Mouse (Mus musculus): ENCODE data around the gene Pakap. TPM values are rescaled to one million over a fixed set of nuclear protein-coding genes. Genes with fewer than 3 reads are reported as not detected.
A peak's percentile ranks its signal among the peaks of the same experiment; 100 is the strongest.
"Not testable (repeated sequence)": the region's sequence is repeated elsewhere in the genome, so short reads cannot be mapped to it uniquely, and the experiment has no call there.

Gene Pakap
- polyA plus RNA-seq, 1 experiment from 2014 or later, result 12.6 TPM

- ATAC-seq (ENCODE audit: low FRiP score) (no peak), DNase-seq (ENCODE audit: low spot score) (no peak)
- H3K4me3 ChIP-seq (replicated peaks; ENCODE audit: low read length), result no peak overlapping the region
- H3K4me1 ChIP-seq (replicated peaks; ENCODE audit: control insufficient read depth, insufficient read depth, low read length), result no peaks in the 10 kb centered on the region
- no peak overlapping the region for H3K4me2 ChIP-seq (replicated peaks)
- 88% methylated on average over 5 of the region's 5 CpGs for WGBS
- H3K27me3 ChIP-seq (ENCODE audit: control insufficient read depth, insufficient read depth, low read length), result no peaks in the 10 kb centered on the region
- no peak overlapping the region for H3K9ac ChIP-seq
- H3K36me3 ChIP-seq (replicated peaks; ENCODE audit: control insufficient read depth, insufficient read depth), result no peaks in the 10 kb centered on the region
- H3K27ac ChIP-seq, result no peak overlapping the region
- H3K9me3 ChIP-seq (ENCODE audit: control insufficient read depth, low read length), result no peaks in the 10 kb centered on the region
Measured at GRCm38 (mm10) chr4:57879137-57879536, 311.2 kb downstream of the Pakap start.

GRCm38 (mm10) chr4:57879804-57880357, 311.9 kb downstream of the Pakap start:
- Histone ChIP-seq H3K9me3 (ENCODE audit: control insufficient read depth, low read length) (no peaks in the 10 kb centered on the region), H3K4me3 (replicated peaks; ENCODE audit: low read length) (no peak overlapping the region), H3K4me1 (replicated peaks; ENCODE audit: control insufficient read depth, insufficient read depth, low read length) (no peaks in the 10 kb centered on the region), H3K36me3 (replicated peaks; ENCODE audit: control insufficient read depth, insufficient read depth) (no peaks in the 10 kb centered on the region), H3K4me2 (replicated peaks) (no peak overlapping the region), H3K9ac (no peak overlapping the region), H3K27ac (no peak overlapping the region), H3K27me3 (ENCODE audit: control insufficient read depth, insufficient read depth, low read length) (no peaks in the 10 kb centered on the region)
- peak; percentile 83 for DNase-seq (ENCODE audit: low spot score)
- peak; percentile 69 for ATAC-seq (ENCODE audit: low FRiP score)
- WGBS, result 15% methylated on average over 6 of the region's 6 CpGs

- WGBS, result 72% methylated on average over 7 of the region's 7 CpGs
- Histone ChIP-seq H3K36me3 (replicated peaks; ENCODE audit: control insufficient read depth, insufficient read depth) (no peaks in the 10 kb centered on the region), H3K4me1 (replicated peaks; ENCODE audit: control insufficient read depth, insufficient read depth, low read length) (0 out of 2 replicates have a peak, but pooled peaks cover 3% of the 10 kb centered on the region), H3K27me3 (ENCODE audit: control insufficient read depth, insufficient read depth, low read length) (no peaks in the 10 kb centered on the region), H3K4me2 (replicated peaks) (no peak overlapping the region), H3K27ac (no peak overlapping the region), H3K9ac (no peak overlapping the region), H3K4me3 (replicated peaks; ENCODE audit: low read length) (no peak overlapping the region), H3K9me3 (ENCODE audit: control insufficient read depth, low read length) (no peaks in the 10 kb centered on the region)
- DNase-seq (ENCODE audit: low spot score) (peak; percentile 25), ATAC-seq (ENCODE audit: low FRiP score) (no peak)
Measured at GRCm38 (mm10) chr4:57883520-57884421, 315.8 kb downstream of the Pakap start.

- 88% methylated on average over 3 of the region's 3 CpGs for WGBS
- H3K4me1 ChIP-seq (replicated peaks; ENCODE audit: control insufficient read depth, insufficient read depth, low read length), result 0 out of 2 replicates have a peak, but pooled peaks cover 3% of the 10 kb centered on the region
- H3K36me3 ChIP-seq (replicated peaks; ENCODE audit: control insufficient read depth, insufficient read depth), result no peaks in the 10 kb centered on the region
- no peak overlapping the region for H3K4me3 ChIP-seq (replicated peaks; ENCODE audit: low read length)
- DNase-seq (ENCODE audit: low spot score), result no peak
- no peak overlapping the region for H3K27ac ChIP-seq
- H3K9ac ChIP-seq, result no peak overlapping the region
- no peaks in the 10 kb centered on the region for H3K27me3 ChIP-seq (ENCODE audit: control insufficient read depth, insufficient read depth, low read length)
- no peak for ATAC-seq (ENCODE audit: low FRiP score)
- H3K4me2 ChIP-seq (replicated peaks), result no peak overlapping the region
- no peaks in the 10 kb centered on the region for H3K9me3 ChIP-seq (ENCODE audit: control insufficient read depth, low read length)
Measured at GRCm38 (mm10) chr4:57884511-57884910, 316.5 kb downstream of the Pakap start.

DNA sequence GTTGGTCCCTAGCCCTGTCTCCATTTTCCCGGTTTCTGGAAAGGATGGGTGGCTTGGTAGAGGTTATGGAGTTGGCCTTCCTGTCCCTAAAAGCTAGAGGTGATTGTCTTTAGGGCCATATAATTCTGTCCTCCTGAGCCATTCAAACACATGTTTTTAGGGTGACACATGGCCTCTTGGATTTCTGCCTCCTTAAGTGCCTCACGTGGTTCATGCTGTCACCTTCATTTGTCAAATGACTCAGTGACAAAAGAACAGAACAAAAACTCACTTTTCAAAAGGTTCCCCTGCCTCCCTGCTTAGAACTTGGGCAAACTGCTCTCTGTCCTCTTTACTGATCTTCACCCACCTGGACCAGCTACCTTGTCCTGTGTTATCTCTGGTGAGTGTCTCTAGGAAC, 317.2 kb downstream of the Pakap start:
- 0 out of 2 replicates have a peak, but pooled peaks cover 3% of the 10 kb centered on the region for H3K4me1 ChIP-seq (replicated peaks; ENCODE audit: control insufficient read depth, insufficient read depth, low read length)
- no peak overlapping the region for H3K9ac ChIP-seq
- no peaks in the 10 kb centered on the region for H3K9me3 ChIP-seq (ENCODE audit: control insufficient read depth, low read length)
- H3K27ac ChIP-seq, result no peak overlapping the region
- WGBS, result 66% methylated on average over 2 of the region's 2 CpGs
- no peaks in the 10 kb centered on the region for H3K36me3 ChIP-seq (replicated peaks; ENCODE audit: control insufficient read depth, insufficient read depth)
- DNase-seq (ENCODE audit: low spot score), result no peak
- no peak for ATAC-seq (ENCODE audit: low FRiP score)
- H3K4me2 ChIP-seq (replicated peaks), result no peak overlapping the region
- H3K27me3 ChIP-seq (ENCODE audit: control insufficient read depth, insufficient read depth, low read length), result no peaks in the 10 kb centered on the region
- no peak overlapping the region for H3K4me3 ChIP-seq (replicated peaks; ENCODE audit: low read length)

DNA sequence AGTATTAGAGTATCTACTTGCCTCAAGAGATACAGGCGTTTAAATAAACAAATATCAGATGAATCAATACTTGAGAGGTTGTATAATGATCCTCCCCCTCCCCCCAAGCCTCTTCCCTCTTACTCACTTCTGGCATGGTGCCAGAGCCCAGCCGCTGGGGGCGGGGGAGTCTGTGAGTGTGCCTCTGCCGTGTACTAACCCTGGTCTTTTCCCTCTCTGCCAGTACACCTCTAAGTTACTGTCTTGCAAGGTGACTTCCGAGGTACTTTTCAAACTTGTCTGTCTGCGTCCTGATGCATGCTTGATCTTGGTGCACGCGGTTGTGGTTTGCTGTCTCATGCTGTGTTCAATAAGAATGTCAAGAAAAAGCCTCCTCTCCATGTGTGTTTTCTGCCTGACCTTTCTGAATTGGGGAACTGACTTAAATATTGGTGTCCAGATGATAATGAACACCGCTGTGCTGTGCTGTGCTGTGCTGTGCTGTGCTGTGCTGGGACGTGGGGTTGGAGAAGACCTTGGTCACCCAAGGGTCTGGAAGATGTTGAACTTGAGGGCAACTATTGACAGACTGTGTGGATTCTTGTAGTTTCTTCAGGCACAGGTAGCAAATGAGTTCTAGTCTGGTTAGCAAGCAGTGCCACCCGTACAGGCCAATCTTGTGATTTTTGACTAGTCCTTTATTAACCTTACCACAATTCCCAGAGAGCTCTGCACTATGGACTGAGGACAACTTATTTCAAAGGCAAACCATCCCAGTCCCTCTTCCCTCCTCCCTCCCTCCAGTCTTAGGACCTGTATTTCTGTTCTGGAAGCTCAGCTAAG, 318.3 kb downstream of the Pakap start:
- H3K27ac ChIP-seq, result no peak overlapping the region
- H3K9me3 ChIP-seq (ENCODE audit: control insufficient read depth, low read length), result no peaks in the 10 kb centered on the region
- WGBS, result 60% methylated on average over 11 of the region's 11 CpGs
- no peak for ATAC-seq (ENCODE audit: low FRiP score)
- no peak overlapping the region for H3K4me2 ChIP-seq (replicated peaks)
- no peak overlapping the region for H3K4me3 ChIP-seq (replicated peaks; ENCODE audit: low read length)
- peaks cover 6% of the 10 kb centered on the region; the same call in 1 of the 2 replicates for H3K4me1 ChIP-seq (replicated peaks; ENCODE audit: control insufficient read depth, insufficient read depth, low read length)
- H3K9ac ChIP-seq, result no peak overlapping the region
- peak; percentile 67 for DNase-seq (ENCODE audit: low spot score)
- no peaks in the 10 kb centered on the region for H3K36me3 ChIP-seq (replicated peaks; ENCODE audit: control insufficient read depth, insufficient read depth)
- no peaks in the 10 kb centered on the region for H3K27me3 ChIP-seq (ENCODE audit: control insufficient read depth, insufficient read depth, low read length)

DNA sequence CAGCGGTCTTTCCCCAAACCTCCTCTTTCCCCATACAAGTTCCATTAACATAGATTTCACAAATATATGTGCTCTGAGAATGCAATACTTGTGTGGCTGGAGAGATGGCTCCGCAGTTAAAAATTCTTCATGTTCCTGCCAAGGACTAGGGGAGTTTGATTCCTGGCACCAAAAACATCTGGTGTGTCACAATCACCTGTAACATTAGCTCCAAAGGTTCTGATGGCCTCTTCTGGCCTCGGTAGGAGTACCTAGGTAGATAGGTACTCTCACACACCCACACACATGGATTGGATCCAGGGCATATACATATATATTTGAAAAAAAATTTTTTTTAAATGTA, 318.9 kb downstream of the Pakap start:
- H3K36me3 ChIP-seq (replicated peaks; ENCODE audit: control insufficient read depth, insufficient read depth), result no peaks in the 10 kb centered on the region
- ATAC-seq (ENCODE audit: low FRiP score), result no peak
- no peak overlapping the region for H3K27ac ChIP-seq
- H3K9me3 ChIP-seq (ENCODE audit: control insufficient read depth, low read length), result no peaks in the 10 kb centered on the region
- H3K27me3 ChIP-seq (ENCODE audit: control insufficient read depth, insufficient read depth, low read length), result no peaks in the 10 kb centered on the region
- 95% methylated on average over 3 of the region's 3 CpGs for WGBS
- no peak overlapping the region for H3K4me3 ChIP-seq (replicated peaks; ENCODE audit: low read length)
- no peak overlapping the region for H3K4me2 ChIP-seq (replicated peaks)
- H3K4me1 ChIP-seq (replicated peaks; ENCODE audit: control insufficient read depth, insufficient read depth, low read length), result peaks cover 9% of the 10 kb centered on the region; the same call in 1 of the 2 replicates
- DNase-seq (ENCODE audit: low spot score), result no peak
- H3K9ac ChIP-seq, result no peak overlapping the region

- Histone ChIP-seq H3K4me2 (replicated peaks) (no peak overlapping the region), H3K27ac (no peak overlapping the region), H3K27me3 (ENCODE audit: control insufficient read depth, insufficient read depth, low read length) (no peaks in the 10 kb centered on the region), H3K4me1 (replicated peaks; ENCODE audit: control insufficient read depth, insufficient read depth, low read length) (peaks cover 14% of the 10 kb centered on the region; the same call in 1 of the 2 replicates), H3K4me3 (replicated peaks; ENCODE audit: low read length) (no peak overlapping the region), H3K36me3 (replicated peaks; ENCODE audit: control insufficient read depth, insufficient read depth) (0 out of 2 replicates have a peak, but pooled peaks cover 1% of the 10 kb centered on the region), H3K9ac (no peak overlapping the region), H3K9me3 (ENCODE audit: control insufficient read depth, low read length) (no peaks in the 10 kb centered on the region)
- WGBS, result 93% methylated on average over 2 of the region's 2 CpGs
- ATAC-seq (ENCODE audit: low FRiP score), result no peak
- DNase-seq (ENCODE audit: low spot score), result no peak
Measured at GRCm38 (mm10) chr4:57888246-57888645, 320.3 kb downstream of the Pakap start.

- H3K9ac ChIP-seq; DNase-seq (ENCODE audit: low spot score); H3K4me3 ChIP-seq (replicated peaks; ENCODE audit: low read length); ATAC-seq (ENCODE audit: low FRiP score); H3K27ac ChIP-seq; H3K27me3 ChIP-seq (ENCODE audit: control insufficient read depth, insufficient read depth, low read length); H3K4me2 ChIP-seq (replicated peaks); H3K36me3 ChIP-seq (replicated peaks; ENCODE audit: control insufficient read depth, insufficient read depth); H3K9me3 ChIP-seq (ENCODE audit: control insufficient read depth, low read length): not testable (repeated sequence)
- peaks cover 14% of the 10 kb centered on the region; the same call in 1 of the 2 replicates for H3K4me1 ChIP-seq (replicated peaks; ENCODE audit: control insufficient read depth, insufficient read depth, low read length)
- WGBS, result 94% methylated on average over 1 of the region's 1 CpGs
Measured at GRCm38 (mm10) chr4:57888978-57889377, 321.0 kb downstream of the Pakap start.

All from hindbrain, embryonic 14.5 days (tissue).